Mouse (Mus musculus): ENCODE data around the gene Dnajc5. TPM values are rescaled to one million over a fixed set of nuclear protein-coding genes. Genes with fewer than 3 reads are reported as not detected.

Dnajc5 gene
- 95.6 and 110 TPM in 2 replicates for polyA plus RNA-seq (2016; fragmentation: Nextera tagmentation; extraction: Ambion mirVana)

GRCm38 (mm10) chr2:181520118-181520935, at the start of gene Dnajc5:
Gene Dnajc5, plus strand, starts transcription at chr2:181520485.
- Histone ChIP-seq H3K4me1 (peaks cover 28% of the 10 kb centered on the region), H3K9me3 (replicated peaks) (no peaks in the 10 kb centered on the region), H3K27me3 (ENCODE audit: low read depth, poor library complexity, severe bottlenecking) (no peaks in the 10 kb centered on the region), H3K36me3 (peaks cover 40% of the 10 kb centered on the region), H3K4me3 (peak within 1 kb of the TSS; percentile 98), H3K27ac (replicated peaks) (peak within 1 kb of the TSS; percentile 97)
- WGBS = under 1% methylated on average over 74 of the region's 74 CpGs
- DNase-seq (ENCODE audit: low spot score) = peak; percentile 97

- no peak overlapping the region for H3K4me3 ChIP-seq
- WGBS = 71% methylated on average over 5 of the region's 5 CpGs
Observed at GRCm38 (mm10) chr2:181471246-181471645, 49.0 kb upstream of the Dnajc5 start.

GRCm38 (mm10) chr2:181472256-181472827, 47.9 kb upstream of the Dnajc5 start:
- WGBS = 86% methylated on average over 1 of the region's 1 CpGs
- Histone ChIP-seq H3K4me3 (no peak overlapping the region), H3K36me3 (no peaks in the 10 kb centered on the region), H3K27me3 (ENCODE audit: low read depth, poor library complexity, severe bottlenecking) (no peaks in the 10 kb centered on the region), H3K4me1 (no peaks in the 10 kb centered on the region), H3K27ac (replicated peaks) (no peak overlapping the region), H3K9me3 (replicated peaks) (no peaks in the 10 kb centered on the region)
- no peak for DNase-seq (ENCODE audit: low spot score)

More at GRCm38 (mm10) chr2:181471246-181471645, 49.0 kb upstream of the Dnajc5 start:
- Histone ChIP-seq H3K9me3 (replicated peaks) (no peaks in the 10 kb centered on the region), H3K27me3 (ENCODE audit: low read depth, poor library complexity, severe bottlenecking) (no peaks in the 10 kb centered on the region), H3K4me1 (no peaks in the 10 kb centered on the region), H3K36me3 (no peaks in the 10 kb centered on the region), H3K27ac (replicated peaks) (no peak overlapping the region; the same call in 1 of the 2 replicates)
- no peak for DNase-seq (ENCODE audit: low spot score)

GRCm38 (mm10) chr2:181483120-181483519, 37.2 kb upstream of the Dnajc5 start:
- H3K36me3 ChIP-seq = no peaks in the 10 kb centered on the region
- H3K4me3 ChIP-seq = no peak overlapping the region
- H3K4me1 ChIP-seq = peaks cover 11% of the 10 kb centered on the region; the same call in 1 of the 2 replicates
- H3K27me3 ChIP-seq (ENCODE audit: low read depth, poor library complexity, severe bottlenecking) = no peaks in the 10 kb centered on the region
- no peak overlapping the region for H3K27ac ChIP-seq (replicated peaks)
- no peaks in the 10 kb centered on the region for H3K9me3 ChIP-seq (replicated peaks)
- 58% methylated on average over 2 of the region's 2 CpGs for WGBS
- DNase-seq (ENCODE audit: low spot score) = no peak

- no peak overlapping the region for H3K4me3 ChIP-seq
- WGBS = 41% methylated on average over 7 of the region's 7 CpGs
- H3K36me3 ChIP-seq = no peaks in the 10 kb centered on the region
- DNase-seq (ENCODE audit: low spot score) = no peak
- 0 out of 2 replicates have a peak overlapping the region, but pooled peaks have one; percentile 33 for H3K27ac ChIP-seq (replicated peaks)
- no peaks in the 10 kb centered on the region for H3K27me3 ChIP-seq (ENCODE audit: low read depth, poor library complexity, severe bottlenecking)
- H3K9me3 ChIP-seq (replicated peaks) = no peaks in the 10 kb centered on the region
- H3K4me1 ChIP-seq = peaks cover 12% of the 10 kb centered on the region; the same call in 1 of the 2 replicates
Observed at GRCm38 (mm10) chr2:181483562-181484318, 36.5 kb upstream of the Dnajc5 start.

GRCm38 (mm10) chr2:181484456-181485233, 35.6 kb upstream of the Dnajc5 start:
- Histone ChIP-seq H3K9me3 (replicated peaks) (no peaks in the 10 kb centered on the region), H3K27me3 (ENCODE audit: low read depth, poor library complexity, severe bottlenecking) (no peaks in the 10 kb centered on the region), H3K27ac (replicated peaks) (no peak overlapping the region), H3K4me3 (no peak overlapping the region), H3K4me1 (peaks cover 12% of the 10 kb centered on the region; the same call in 1 of the 2 replicates), H3K36me3 (no peaks in the 10 kb centered on the region)
- no peak for DNase-seq (ENCODE audit: low spot score)
- 80% methylated on average over 6 of the region's 6 CpGs for WGBS

GRCm38 (mm10) chr2:181485741-181486140, 34.5 kb upstream of the Dnajc5 start:
- WGBS = 28% methylated on average over 1 of the region's 1 CpGs
- Histone ChIP-seq H3K4me3 (no peak overlapping the region), H3K9me3 (replicated peaks) (no peaks in the 10 kb centered on the region), H3K27ac (replicated peaks) (no peak overlapping the region), H3K4me1 (peaks cover 12% of the 10 kb centered on the region; the same call in 1 of the 2 replicates), H3K27me3 (ENCODE audit: low read depth, poor library complexity, severe bottlenecking) (no peaks in the 10 kb centered on the region), H3K36me3 (no peaks in the 10 kb centered on the region)
- no peak for DNase-seq (ENCODE audit: low spot score)

GRCm38 (mm10) chr2:181487338-181488277, 32.7 kb upstream of the Dnajc5 start:
- no peak for DNase-seq (ENCODE audit: low spot score)
- no peak overlapping the region for H3K4me3 ChIP-seq

GRCm38 (mm10) chr2:181491432-181492205, 28.7 kb upstream of the Dnajc5 start:
- WGBS = 30% methylated on average over 7 of the region's 7 CpGs
- no peak for DNase-seq (ENCODE audit: low spot score)
- H3K27ac ChIP-seq (replicated peaks) = no peak overlapping the region
- H3K9me3 ChIP-seq (replicated peaks) = no peaks in the 10 kb centered on the region
- no peak overlapping the region for H3K4me3 ChIP-seq
- no peaks in the 10 kb centered on the region for H3K36me3 ChIP-seq
- H3K27me3 ChIP-seq (ENCODE audit: low read depth, poor library complexity, severe bottlenecking) = no peaks in the 10 kb centered on the region
- H3K4me1 ChIP-seq = peaks cover 19% of the 10 kb centered on the region

More at GRCm38 (mm10) chr2:181487338-181488277, 32.7 kb upstream of the Dnajc5 start:
- peaks cover 17% of the 10 kb centered on the region for H3K4me1 ChIP-seq
- no peaks in the 10 kb centered on the region for H3K27me3 ChIP-seq (ENCODE audit: low read depth, poor library complexity, severe bottlenecking)
- H3K36me3 ChIP-seq = no peaks in the 10 kb centered on the region
- 41% methylated on average over 5 of the region's 5 CpGs for WGBS
- H3K27ac ChIP-seq (replicated peaks) = peak overlapping the region; percentile 40; the same call in 1 of the 2 replicates
- H3K9me3 ChIP-seq (replicated peaks) = no peaks in the 10 kb centered on the region

GRCm38 (mm10) chr2:181492206-181492605, 28.1 kb upstream of the Dnajc5 start:
- no peak overlapping the region for H3K27ac ChIP-seq (replicated peaks)
- no peak overlapping the region for H3K4me3 ChIP-seq
- H3K36me3 ChIP-seq = no peaks in the 10 kb centered on the region
- H3K9me3 ChIP-seq (replicated peaks) = no peaks in the 10 kb centered on the region
- H3K4me1 ChIP-seq = peaks cover 19% of the 10 kb centered on the region
- no peak for DNase-seq (ENCODE audit: low spot score)
- 57% methylated on average over 3 of the region's 3 CpGs for WGBS
- H3K27me3 ChIP-seq (ENCODE audit: low read depth, poor library complexity, severe bottlenecking) = no peaks in the 10 kb centered on the region

Data from midbrain, embryonic 10.5 days (tissue).